Mouse (Mus musculus) spleen, adult 2 months (tissue): ENCODE results near the gene Tbc1d10a.

Experiments used
- CTCF ChIP-seq: fragments of 200-500 bp; IDR thresholded peaks from 2 replicates; pipeline ENCODE4 v1.5.1; 2011; ENCODE audit warnings: mild to moderate bottlenecking, inconsistent platforms; ENCODE audit not compliant: insufficient read depth, insufficient read length, insufficient replicate concordance; ENCODE audit errors: extremely low read depth
- POLR2A ChIP-seq: fragments of 200-500 bp; IDR thresholded peaks from 2 replicates; pipeline ENCODE4 v1.6.1; 2011; ENCODE audit warnings: low read depth, low read length, inconsistent platforms

DNA sequence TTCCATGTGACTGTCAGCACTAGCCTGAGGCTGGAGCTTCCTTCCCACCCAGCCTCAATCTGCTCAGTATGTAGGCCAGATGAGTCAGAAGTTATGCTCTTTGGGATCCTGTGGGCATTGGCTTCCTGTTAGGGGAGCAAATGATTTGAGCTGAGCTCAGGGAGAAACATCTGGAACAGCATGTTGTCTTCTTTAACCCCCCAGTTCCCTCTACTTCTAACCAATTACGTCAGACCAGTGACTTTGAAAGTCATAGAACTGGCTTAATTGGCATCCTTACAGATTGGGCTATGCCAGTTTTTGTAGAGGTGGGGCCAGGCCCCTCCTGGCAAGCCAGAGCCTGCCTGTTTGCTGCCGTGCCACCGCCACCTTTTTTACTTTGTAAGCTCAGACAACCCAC is 4.1 kb downstream of the Tbc1d10a start:
- TF ChIP-seq CTCF (no peak), POLR2A (no peak)
